Mouse (Mus musculus) neural tube, embryonic 13.5 days (tissue): ENCODE measurements around the gene Smdt1. TPM values are rescaled to one million over a fixed set of nuclear protein-coding genes. Genes with fewer than 3 reads are reported as not detected.

Source experiments
- microRNA-seq: library from miRNA; unstranded; fragments of <30 nt; microRNA quantifications from one replicate; pipeline ENCODE4, GENCODE M21; 2016
- polyA plus RNA-seq: library from polyadenylated mRNA; unstranded; fragments of >200 nt; fragmentation: Nextera tagmentation; extraction: Ambion mirVana; gene quantifications from 2 replicates; pipeline ENCODE4 v1.2.1, GENCODE M21; 2015

The Smdt1 gene
- polyA plus RNA-seq, 1 experiment from 2014 or later = 401 TPM

Small RNA genes within 50 kb of the gene (microRNA-seq; reads per million reads assigned to microRNA genes)
- gene Mir7684 = not detected

Other genes with a start within 250 kb of the Smdt1 start
- 13.0 and 14.7 TPM in 2 replicates for gene Ccdc134, start 211.0 kb upstream of the Smdt1 start, polyA plus RNA-seq
- 184 and 189 TPM in 2 replicates for gene Srebf2, start 191.8 kb upstream of the Smdt1 start, polyA plus RNA-seq
- gene Shisa8, start 126.1 kb upstream of the Smdt1 start, polyA plus RNA-seq = 0.72 and 0.82 TPM in 2 replicates
- 0.13 and 0.66 TPM in 2 replicates for gene Tnfrsf13c, start 114.6 kb upstream of the Smdt1 start, polyA plus RNA-seq
- 15.2 and 16.5 TPM in 2 replicates for gene Cenpm, start 94.2 kb upstream of the Smdt1 start, polyA plus RNA-seq
- gene 1500009C09Rik, start 86.6 kb upstream of the Smdt1 start, polyA plus RNA-seq = 7.8 and 7.9 TPM in 2 replicates
- 359 and 361 TPM in 2 replicates for gene Sept3, start 64.1 kb upstream of the Smdt1 start, polyA plus RNA-seq
- not detected in 2 replicates for gene Wbp2nl, start 40.0 kb upstream of the Smdt1 start, polyA plus RNA-seq
- 26.5 and 33.4 TPM in 2 replicates for gene Naga, start within 50 bp of the Smdt1 start, polyA plus RNA-seq
- 3.0 and 3.7 TPM in 2 replicates for gene Pheta2, start within 50 bp of the Smdt1 start, polyA plus RNA-seq
- gene Ndufa6, start 15.4 kb downstream of the Smdt1 start, polyA plus RNA-seq = 343 and 383 TPM in 2 replicates
- 1.5 and 3.5 TPM in 2 replicates for gene Cyp2d22, start 41.3 kb downstream of the Smdt1 start, polyA plus RNA-seq
- not detected in 2 replicates for gene Cyp2d11, start 55.1 kb downstream of the Smdt1 start, polyA plus RNA-seq
- not detected in 2 replicates for gene Cyp2d10, start 68.2 kb downstream of the Smdt1 start, polyA plus RNA-seq
- not detected in 2 replicates for gene Cyp2d9, start 94.5 kb downstream of the Smdt1 start, polyA plus RNA-seq
- not detected in 2 replicates for gene Cyp2d12, start 216.1 kb downstream of the Smdt1 start, polyA plus RNA-seq